Mouse (Mus musculus) forebrain, embryonic 11.5 days (tissue): Measurements from ENCODE around the gene Ciz1. TPM values are rescaled to one million over a fixed set of nuclear protein-coding genes. Genes with fewer than 3 reads are reported as not detected.
"Not testable (repeated sequence)": the region's sequence is repeated elsewhere in the genome, so short reads cannot be mapped to it uniquely, and the experiment has no call there.

Experiments
- ATAC-seq: fragments of 200-750 bp; cut with Nextera tagmentation; replicated peaks from 2 replicates; pipeline ENCODE4 v1.8.0; 2017; ENCODE audit warnings: moderate TSS enrichment; ENCODE audit not compliant: low FRiP score
- DNase-seq: peaks from one replicate; pipeline ENCODE4 v3.0.0-alpha.2; 2017; ENCODE audit warnings: low spot score
- H3K27ac ChIP-seq: fragments of 300-500 bp; sonication (generic); 2 replicates; pipeline ENCODE4 v1.5.1; 2014; ENCODE audit warnings: low read depth, low read length
- H3K27me3 ChIP-seq: fragments of 300-500 bp; sonication (generic); 2 replicates; pipeline ENCODE4 v1.6.1; 2014; ENCODE audit warnings: mild to moderate bottlenecking, low read length, mixed read lengths; ENCODE audit not compliant: control insufficient read depth, insufficient read depth
- H3K36me3 ChIP-seq: fragments of 300-500 bp; sonication (generic); 2 replicates; pipeline ENCODE4 v1.6.1; 2014; ENCODE audit warnings: mild to moderate bottlenecking, low read length, moderate library complexity, mixed read lengths; ENCODE audit not compliant: control insufficient read depth, insufficient read depth
- H3K4me1 ChIP-seq: fragments of 300-500 bp; sonication (generic); replicated peaks from 2 replicates; pipeline ENCODE4 v1.6.1; 2014; ENCODE audit warnings: low read length, mixed read lengths; ENCODE audit not compliant: control insufficient read depth, insufficient read depth
- H3K4me2 ChIP-seq: fragments of 300-500 bp; sonication (generic); 2 replicates; pipeline ENCODE4 v1.6.1; 2014; ENCODE audit warnings: low read depth, mild to moderate bottlenecking, low read length, moderate library complexity, mixed read lengths; ENCODE audit not compliant: severe bottlenecking
- H3K4me3 ChIP-seq: fragments of 300-500 bp; sonication (generic); 2 replicates; pipeline ENCODE4 v1.5.1; 2014; ENCODE audit warnings: low read depth, low read length
- H3K9ac ChIP-seq: fragments of 300-500 bp; sonication (generic); 2 replicates; pipeline ENCODE4 v1.6.1; 2014; ENCODE audit warnings: low read length
- H3K9me3 ChIP-seq: fragments of 300-500 bp; sonication (generic); 2 replicates; pipeline ENCODE4 v1.6.1; 2016; ENCODE audit warnings: low read length, mixed read lengths; ENCODE audit not compliant: control insufficient read depth
- WGBS: fragments of 180-500 bp; shearing (Covaris S2); extraction: QIAGEN DNeasy Blood & Tissue Kit; methylation state at CpG from one replicate; pipeline ENCODE4 v1.1.7; 2014; 5-methylcytosine and 5-hydroxymethylcytosine counted together
- polyA plus RNA-seq: library from polyadenylated mRNA; unstranded; fragments of >200 nt; fragmentation: Nextera tagmentation; extraction: Ambion mirVana; gene quantifications from 2 replicates; pipeline ENCODE4 v1.2.1, GENCODE M21; 2014

Gene Ciz1
- polyA plus RNA-seq, 1 experiment from 2014 or later: 69.0 TPM

- peaks cover 5% of the 10 kb centered on the region for H3K27me3 ChIP-seq
- H3K4me2 ChIP-seq: no peak overlapping the region
- H3K9ac ChIP-seq: no peak overlapping the region
- no peaks in the 10 kb centered on the region for H3K36me3 ChIP-seq
- 70% methylated on average over 10 of the region's 10 CpGs for WGBS
- H3K4me1 ChIP-seq: peaks cover 1% of the 10 kb centered on the region; the same call in 1 of the 2 replicates
- no peak for DNase-seq
- no peak overlapping the region for H3K27ac ChIP-seq
- H3K9me3 ChIP-seq: no peaks in the 10 kb centered on the region
- no peak overlapping the region for H3K4me3 ChIP-seq
- ATAC-seq: no peak
Measured at GRCm38 (mm10) chr2:32358381-32358780, 6.3 kb downstream of the Ciz1 start.

GRCm38 (mm10) chr2:32360741-32361140, 8.6 kb downstream of the Ciz1 start:
- H3K4me2 ChIP-seq: peak overlapping the region; percentile 70
- no peak overlapping the region for H3K9ac ChIP-seq
- DNase-seq (peak; percentile 79), ATAC-seq (no peak)
- no peaks in the 10 kb centered on the region; the same call in 1 of the 2 replicates for H3K36me3 ChIP-seq
- peaks cover 5% of the 10 kb centered on the region for H3K27me3 ChIP-seq
- H3K4me3 ChIP-seq: peak overlapping the region; percentile 30
- H3K4me1 ChIP-seq: peaks cover 5% of the 10 kb centered on the region
- WGBS: 4% methylated on average over 14 of the region's 14 CpGs
- H3K9me3 ChIP-seq: no peaks in the 10 kb centered on the region
- no peak overlapping the region for H3K27ac ChIP-seq

GRCm38 (mm10) chr2:32361437-32361836, 9.3 kb downstream of the Ciz1 start:
- Histone ChIP-seq H3K4me3 (peak overlapping the region; percentile 30), H3K9me3 (no peaks in the 10 kb centered on the region), H3K4me1 (peaks cover 5% of the 10 kb centered on the region), H3K9ac (peak overlapping the region; percentile 39), H3K4me2 (peak overlapping the region; percentile 70), H3K36me3 (no peaks in the 10 kb centered on the region; the same call in 1 of the 2 replicates), H3K27me3 (peaks cover 5% of the 10 kb centered on the region), H3K27ac (no peak overlapping the region)
- peak; percentile 53; the same call in 1 of the 2 replicates for ATAC-seq
- peak; percentile 80 for DNase-seq
- WGBS: under 1% methylated on average over 24 of the region's 24 CpGs

- not testable (repeated sequence) for H3K9ac ChIP-seq, H3K9me3 ChIP-seq, H3K27ac ChIP-seq, H3K4me1 ChIP-seq, H3K27me3 ChIP-seq, DNase-seq, H3K36me3 ChIP-seq, ATAC-seq
- Histone ChIP-seq H3K4me3 (peak overlapping the region; percentile 81), H3K4me2 (peak overlapping the region; percentile 82)
- WGBS: 43% methylated on average over 5 of the region's 5 CpGs
Measured at GRCm38 (mm10) chr2:32362274-32362673, 10.1 kb downstream of the Ciz1 start.

GRCm38 (mm10) chr2:32362817-32363340, 10.8 kb downstream of the Ciz1 start:
- no peaks in the 10 kb centered on the region for H3K9me3 ChIP-seq
- H3K36me3 ChIP-seq: no peaks in the 10 kb centered on the region; the same call in 1 of the 2 replicates
- peak overlapping the region; percentile 81 for H3K4me3 ChIP-seq
- peak overlapping the region; percentile 75 for H3K27ac ChIP-seq
- peak overlapping the region; percentile 93 for H3K9ac ChIP-seq
- DNase-seq: peak; percentile 95
- H3K4me2 ChIP-seq: peak overlapping the region; percentile 82
- peaks cover 5% of the 10 kb centered on the region for H3K4me1 ChIP-seq
- WGBS: 1% methylated on average over 53 of the region's 53 CpGs
- H3K27me3 ChIP-seq: peaks cover 5% of the 10 kb centered on the region
- ATAC-seq: peak; percentile 87

- Histone ChIP-seq H3K4me2 (peak overlapping the region; percentile 82), H3K27me3 (peaks cover 5% of the 10 kb centered on the region), H3K36me3 (no peaks in the 10 kb centered on the region; the same call in 1 of the 2 replicates), H3K9me3 (no peaks in the 10 kb centered on the region), H3K4me3 (peak overlapping the region; percentile 81), H3K4me1 (peaks cover 5% of the 10 kb centered on the region), H3K27ac (peak overlapping the region; percentile 75), H3K9ac (peak overlapping the region; percentile 93)
- no peak for DNase-seq
- WGBS: 13% methylated on average over 19 of the region's 19 CpGs
- peak; percentile 39; the same call in 1 of the 2 replicates for ATAC-seq
Measured at GRCm38 (mm10) chr2:32363376-32364106, 11.4 kb downstream of the Ciz1 start.

GRCm38 (mm10) chr2:32364121-32364520, 12.0 kb downstream of the Ciz1 start:
- ATAC-seq: no peak
- H3K4me2 ChIP-seq: no peak overlapping the region; the same call in 1 of the 2 replicates
- H3K9me3 ChIP-seq: no peaks in the 10 kb centered on the region
- 0 out of 2 replicates have a peak overlapping the region, but pooled peaks have one; percentile 93 for H3K9ac ChIP-seq
- 87% methylated on average over 8 of the region's 8 CpGs for WGBS
- peaks cover 5% of the 10 kb centered on the region for H3K27me3 ChIP-seq
- H3K4me1 ChIP-seq: peaks cover 5% of the 10 kb centered on the region
- no peak overlapping the region for H3K27ac ChIP-seq
- H3K36me3 ChIP-seq: no peaks in the 10 kb centered on the region; the same call in 1 of the 2 replicates
- no peak for DNase-seq
- peak overlapping the region; percentile 81 for H3K4me3 ChIP-seq

- Histone ChIP-seq H3K4me1 (peaks cover 5% of the 10 kb centered on the region), H3K27me3 (no peaks in the 10 kb centered on the region), H3K4me2 (no peak overlapping the region), H3K9me3 (no peaks in the 10 kb centered on the region), H3K4me3 (no peak overlapping the region), H3K27ac (no peak overlapping the region), H3K36me3 (peaks cover 11% of the 10 kb centered on the region), H3K9ac (no peak overlapping the region)
- WGBS: 97% methylated on average over 5 of the region's 5 CpGs
- DNase-seq (no peak), ATAC-seq (no peak)
Measured at GRCm38 (mm10) chr2:32367315-32367714, 15.2 kb downstream of the Ciz1 start.
